Mouse (Mus musculus): Measurements from ENCODE around the gene Gse1. TPM values are rescaled to one million over a fixed set of nuclear protein-coding genes. Genes with fewer than 3 reads are reported as not detected.
A peak's percentile ranks its signal among the peaks of the same experiment; 100 is the strongest.

The Gse1 gene
- polyA plus RNA-seq, 1 experiment from 2014 or later = 6.7 TPM

DNA sequence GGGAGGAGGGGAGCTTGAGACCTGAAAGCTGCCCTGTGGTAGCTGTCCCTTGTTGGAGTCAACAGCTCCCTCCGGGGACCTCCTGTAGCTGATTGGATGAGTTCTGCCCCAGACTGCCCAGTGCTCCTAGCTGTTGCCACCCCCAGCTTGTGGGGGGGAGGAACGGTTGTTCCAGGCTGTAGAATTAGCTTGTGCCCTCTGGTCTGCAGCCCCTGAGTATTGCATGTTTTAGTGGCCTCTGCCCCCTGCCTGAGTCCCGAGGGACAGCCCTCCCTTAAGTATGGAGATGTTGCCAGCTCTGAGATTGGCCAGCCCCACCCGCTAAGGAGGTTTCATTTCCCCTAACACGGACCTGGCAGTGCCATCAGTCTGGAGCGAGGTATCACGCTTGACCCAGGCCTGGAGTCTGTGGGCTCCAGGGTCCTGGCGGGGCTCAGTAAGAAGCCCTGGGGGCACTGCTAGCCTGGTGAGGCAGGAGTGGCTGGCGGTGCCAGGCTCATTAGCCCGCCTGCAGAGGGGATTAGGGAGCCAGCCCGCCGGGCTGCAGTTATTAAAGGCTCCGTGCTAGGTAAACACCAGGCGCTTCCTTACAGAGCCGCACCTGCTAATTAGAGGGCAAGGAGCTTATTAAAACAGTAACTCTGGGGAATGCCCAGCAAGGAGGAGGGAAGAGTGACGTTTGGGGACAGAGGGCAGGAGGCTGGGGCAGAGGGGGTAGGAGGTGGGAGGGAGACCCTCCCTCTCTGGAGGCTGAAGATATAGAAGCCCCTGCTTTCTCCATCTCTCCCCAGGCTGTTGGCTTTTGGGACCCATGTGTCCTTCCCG is 107.2 kb downstream of the Gse1 start:
- H3K27me3 ChIP-seq (ENCODE audit: insufficient read depth, low read length) = no peaks in the 10 kb centered on the region
- peaks cover 44% of the 10 kb centered on the region for H3K4me1 ChIP-seq (ENCODE audit: insufficient read depth, low read length)
- H3K4me2 ChIP-seq (replicated peaks; ENCODE audit: low read depth, low read length) = peak overlapping the region; percentile 33
- no peaks in the 10 kb centered on the region for H3K36me3 ChIP-seq (ENCODE audit: insufficient read depth, low read length)
- 0 out of 2 replicates have a peak overlapping the region, but pooled peaks have one; percentile 5 for H3K4me3 ChIP-seq (ENCODE audit: low read length)
- 10% methylated on average over 17 of the region's 17 CpGs for WGBS
- H3K27ac ChIP-seq (ENCODE audit: low read length) = peak overlapping the region; percentile 74
- peak overlapping the region; percentile 23 for H3K9ac ChIP-seq (replicated peaks; ENCODE audit: low read length)
- no peaks in the 10 kb centered on the region for H3K9me3 ChIP-seq (ENCODE audit: low read length)
- ATAC-seq (ENCODE audit: low FRiP score, low TSS enrichment) = peak; percentile 19; the same call in 1 of the 2 replicates

DNA sequence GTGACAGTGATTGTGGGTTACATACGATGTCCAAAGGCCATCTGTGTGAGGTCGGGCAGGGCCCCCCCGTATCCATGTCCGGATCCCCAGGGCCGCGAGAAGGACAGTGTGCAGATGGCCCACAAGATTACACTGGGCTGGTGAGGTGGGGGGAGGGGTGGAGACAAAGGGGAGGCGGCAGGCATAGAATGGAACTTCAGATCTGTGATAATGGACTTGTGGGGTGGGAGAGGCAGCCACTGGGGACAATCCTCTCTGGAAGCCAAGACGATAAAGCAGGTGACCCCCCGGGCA is 107.8 kb downstream of the Gse1 start:
- H3K27me3 ChIP-seq (ENCODE audit: insufficient read depth, low read length) = no peaks in the 10 kb centered on the region
- H3K9ac ChIP-seq (replicated peaks; ENCODE audit: low read length) = no peak overlapping the region; the same call in 1 of the 2 replicates
- ATAC-seq (ENCODE audit: low FRiP score, low TSS enrichment) = no peak
- H3K9me3 ChIP-seq (ENCODE audit: low read length) = no peaks in the 10 kb centered on the region
- H3K4me1 ChIP-seq (ENCODE audit: insufficient read depth, low read length) = peaks cover 44% of the 10 kb centered on the region
- no peak overlapping the region for H3K27ac ChIP-seq (ENCODE audit: low read length)
- peak overlapping the region; percentile 33; the same call in 1 of the 2 replicates for H3K4me2 ChIP-seq (replicated peaks; ENCODE audit: low read depth, low read length)
- H3K4me3 ChIP-seq (ENCODE audit: low read length) = no peak overlapping the region
- no peaks in the 10 kb centered on the region for H3K36me3 ChIP-seq (ENCODE audit: insufficient read depth, low read length)
- WGBS = 4% methylated on average over 9 of the region's 9 CpGs

DNA sequence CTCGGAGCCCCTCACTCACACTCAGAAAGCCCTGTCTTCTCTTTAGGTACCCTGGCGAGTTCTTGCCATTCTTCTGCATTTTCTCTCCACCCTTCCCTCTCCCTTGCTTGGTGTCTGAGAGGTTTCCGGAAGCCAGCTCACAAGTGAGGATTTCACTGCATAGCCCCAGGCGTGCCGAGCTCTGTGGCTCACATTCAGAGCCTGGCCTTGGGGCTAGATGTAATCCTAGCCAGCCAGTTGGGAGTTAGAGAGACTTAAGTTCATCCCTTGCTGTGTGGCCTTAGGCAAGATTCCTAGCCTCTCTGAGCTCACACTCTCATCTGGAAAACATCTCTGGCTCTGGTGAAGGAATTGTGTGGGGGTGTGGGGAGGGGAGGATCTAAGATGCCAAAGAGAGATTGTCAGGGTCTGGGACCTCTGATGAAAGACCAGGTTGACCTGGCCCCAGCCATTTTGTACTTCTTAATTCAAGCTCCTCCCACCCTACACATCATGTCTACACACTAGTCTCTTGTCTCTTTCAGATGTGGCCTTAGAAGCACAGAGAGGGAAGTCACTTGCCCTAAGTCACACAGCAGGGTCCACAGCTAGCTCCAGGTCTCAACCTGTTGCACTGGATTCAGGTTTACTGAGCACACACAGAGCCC is 108.8 kb downstream of the Gse1 start:
- Histone ChIP-seq H3K4me3 (ENCODE audit: low read length) (no peak overlapping the region), H3K27me3 (ENCODE audit: insufficient read depth, low read length) (no peaks in the 10 kb centered on the region), H3K27ac (ENCODE audit: low read length) (no peak overlapping the region), H3K4me2 (replicated peaks; ENCODE audit: low read depth, low read length) (no peak overlapping the region), H3K36me3 (ENCODE audit: insufficient read depth, low read length) (no peaks in the 10 kb centered on the region), H3K9ac (replicated peaks; ENCODE audit: low read length) (no peak overlapping the region), H3K4me1 (ENCODE audit: insufficient read depth, low read length) (peaks cover 36% of the 10 kb centered on the region), H3K9me3 (ENCODE audit: low read length) (no peaks in the 10 kb centered on the region)
- 68% methylated on average over 5 of the region's 5 CpGs for WGBS
- ATAC-seq (ENCODE audit: low FRiP score, low TSS enrichment) = no peak

DNA sequence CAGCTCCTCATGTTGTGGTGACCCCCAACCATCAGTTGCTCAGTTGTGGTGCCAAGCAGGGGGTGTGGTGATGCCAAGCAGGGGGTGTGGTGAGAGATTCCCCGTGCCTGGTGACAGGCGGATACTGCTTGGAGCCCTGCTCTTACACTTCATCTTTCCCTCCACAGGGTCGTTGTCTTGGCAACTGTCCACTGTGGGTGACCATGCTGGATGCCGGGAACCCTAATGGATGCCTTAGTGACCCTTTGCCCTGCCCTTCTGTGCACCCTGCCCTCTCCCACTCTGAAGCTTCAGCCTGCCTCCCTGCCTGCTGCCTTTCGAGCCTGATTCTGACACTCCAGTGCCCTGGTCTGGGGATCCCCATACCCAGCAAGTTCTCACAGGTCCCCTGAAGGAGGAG is 109.4 kb downstream of the Gse1 start:
- Histone ChIP-seq H3K4me3 (ENCODE audit: low read length) (no peak overlapping the region), H3K27me3 (ENCODE audit: insufficient read depth, low read length) (no peaks in the 10 kb centered on the region), H3K9me3 (ENCODE audit: low read length) (no peaks in the 10 kb centered on the region), H3K4me2 (replicated peaks; ENCODE audit: low read depth, low read length) (no peak overlapping the region), H3K27ac (ENCODE audit: low read length) (no peak overlapping the region), H3K36me3 (ENCODE audit: insufficient read depth, low read length) (no peaks in the 10 kb centered on the region), H3K9ac (replicated peaks; ENCODE audit: low read length) (no peak overlapping the region), H3K4me1 (ENCODE audit: insufficient read depth, low read length) (peaks cover 36% of the 10 kb centered on the region)
- ATAC-seq (ENCODE audit: low FRiP score, low TSS enrichment) = no peak
- WGBS = 59% methylated on average over 5 of the region's 5 CpGs

DNA sequence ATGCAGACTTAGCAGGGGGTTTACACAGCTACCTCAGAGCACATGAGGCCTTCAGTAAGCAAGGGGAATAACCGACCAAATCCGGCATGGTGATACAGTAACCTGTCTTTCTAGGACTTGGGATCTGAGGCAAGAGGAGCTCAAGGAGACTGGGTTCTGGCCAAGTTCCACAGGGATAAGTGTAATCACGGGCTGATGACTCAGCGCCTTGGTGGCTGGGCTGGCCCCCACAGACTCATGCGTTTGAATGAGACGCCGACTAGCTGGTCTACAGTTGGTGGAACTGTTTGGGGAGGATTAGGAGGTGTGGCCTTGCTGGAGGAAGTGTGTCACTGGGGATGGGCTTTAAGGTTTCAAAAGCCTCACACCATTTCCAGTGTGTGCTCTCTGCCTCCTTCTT is 110.4 kb downstream of the Gse1 start:
- Histone ChIP-seq H3K36me3 (ENCODE audit: insufficient read depth, low read length) (no peaks in the 10 kb centered on the region), H3K4me1 (ENCODE audit: insufficient read depth, low read length) (peaks cover 40% of the 10 kb centered on the region), H3K9me3 (ENCODE audit: low read length) (no peaks in the 10 kb centered on the region), H3K9ac (replicated peaks; ENCODE audit: low read length) (no peak overlapping the region), H3K27ac (ENCODE audit: low read length) (no peak overlapping the region), H3K27me3 (ENCODE audit: insufficient read depth, low read length) (no peaks in the 10 kb centered on the region), H3K4me2 (replicated peaks; ENCODE audit: low read depth, low read length) (no peak overlapping the region), H3K4me3 (ENCODE audit: low read length) (no peak overlapping the region)
- no peak for ATAC-seq (ENCODE audit: low FRiP score, low TSS enrichment)
- 94% methylated on average over 7 of the region's 7 CpGs for WGBS

DNA sequence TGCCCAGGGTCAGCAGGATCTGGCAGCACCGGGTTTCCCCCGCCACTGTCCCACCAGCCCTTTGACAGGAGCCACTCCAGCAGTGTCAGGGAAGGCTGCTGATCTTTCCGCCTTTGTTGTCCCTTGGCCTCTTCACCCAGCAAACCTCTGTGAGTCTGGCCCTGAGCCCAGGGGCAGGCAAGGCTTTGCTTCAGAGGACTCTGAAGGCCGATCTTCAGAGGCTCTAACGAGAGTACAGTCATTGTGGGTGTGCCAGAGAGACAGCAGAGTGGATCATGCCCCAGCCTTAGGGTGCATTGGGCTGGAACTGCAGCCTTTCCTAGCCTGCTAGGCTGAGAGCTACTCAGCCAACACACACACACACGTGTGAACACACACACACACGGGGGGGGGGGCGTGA is 111.5 kb downstream of the Gse1 start:
- Histone ChIP-seq H3K4me3 (ENCODE audit: low read length) (no peak overlapping the region), H3K36me3 (ENCODE audit: insufficient read depth, low read length) (no peaks in the 10 kb centered on the region), H3K9me3 (ENCODE audit: low read length) (no peaks in the 10 kb centered on the region), H3K4me1 (ENCODE audit: insufficient read depth, low read length) (peaks cover 45% of the 10 kb centered on the region), H3K4me2 (replicated peaks; ENCODE audit: low read depth, low read length) (no peak overlapping the region), H3K9ac (replicated peaks; ENCODE audit: low read length) (no peak overlapping the region), H3K27me3 (ENCODE audit: insufficient read depth, low read length) (no peaks in the 10 kb centered on the region), H3K27ac (ENCODE audit: low read length) (no peak overlapping the region)
- 45% methylated on average over 7 of the region's 8 CpGs for WGBS
- no peak for ATAC-seq (ENCODE audit: low FRiP score, low TSS enrichment)

DNA sequence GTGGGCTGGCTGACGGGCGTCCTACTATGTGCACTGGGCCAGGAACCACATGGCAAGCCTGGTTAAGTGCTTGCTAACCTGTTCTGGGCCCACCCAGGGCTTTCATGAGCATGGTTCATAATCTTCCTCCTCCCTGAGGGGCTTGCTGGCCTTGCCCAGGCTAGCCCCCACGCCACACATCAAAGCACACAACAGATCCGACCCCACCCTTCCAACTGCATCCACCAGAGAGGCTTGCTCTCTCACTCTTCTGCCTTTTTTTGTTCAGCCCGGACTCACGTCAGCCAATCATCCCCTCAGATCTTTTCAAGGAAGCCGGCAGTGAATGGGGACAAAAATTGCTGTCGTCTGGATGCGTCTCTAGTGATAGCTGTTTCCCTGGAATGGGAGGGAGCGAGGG is 112.9 kb downstream of the Gse1 start:
- ATAC-seq (ENCODE audit: low FRiP score, low TSS enrichment) = no peak
- Histone ChIP-seq H3K4me1 (ENCODE audit: insufficient read depth, low read length) (peaks cover 42% of the 10 kb centered on the region), H3K27me3 (ENCODE audit: insufficient read depth, low read length) (no peaks in the 10 kb centered on the region), H3K27ac (ENCODE audit: low read length) (no peak overlapping the region), H3K36me3 (ENCODE audit: insufficient read depth, low read length) (no peaks in the 10 kb centered on the region), H3K9me3 (ENCODE audit: low read length) (no peaks in the 10 kb centered on the region), H3K4me3 (ENCODE audit: low read length) (no peak overlapping the region), H3K9ac (replicated peaks; ENCODE audit: low read length) (no peak overlapping the region), H3K4me2 (replicated peaks; ENCODE audit: low read depth, low read length) (no peak overlapping the region)
- 79% methylated on average over 10 of the region's 10 CpGs for WGBS

DNA sequence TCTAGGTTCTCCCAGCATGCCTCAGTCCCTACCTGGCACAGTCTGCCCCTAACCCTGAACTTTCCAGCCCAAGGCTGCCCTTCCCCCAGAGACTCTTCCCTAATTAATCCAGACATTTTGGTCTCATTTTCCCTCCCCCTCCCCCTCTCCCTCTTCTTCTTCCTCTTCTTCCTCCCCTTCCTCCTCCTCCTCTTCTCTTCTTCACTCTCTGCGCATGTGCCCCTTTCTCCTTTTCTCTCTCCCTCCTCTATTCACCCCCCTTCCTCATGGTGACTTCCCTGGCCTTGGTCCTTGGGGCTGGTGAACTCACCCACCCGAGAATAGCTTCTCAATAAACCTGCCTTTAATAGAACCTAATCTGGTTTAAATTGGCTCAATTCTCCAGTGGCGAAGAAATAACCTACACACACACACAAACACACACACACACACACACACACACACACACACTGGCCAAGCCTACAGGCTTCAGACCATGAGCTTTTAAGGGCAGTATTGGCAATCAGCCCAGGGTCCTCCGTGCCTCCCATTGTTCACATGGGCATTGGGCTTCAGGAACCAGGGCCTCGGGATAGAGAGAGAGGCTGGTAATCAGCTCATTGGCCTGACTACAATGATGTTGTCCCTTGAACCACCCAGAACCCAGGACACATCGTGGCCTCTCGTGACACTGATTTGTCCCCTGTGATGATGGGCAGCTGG is 114.7 kb downstream of the Gse1 start:
- H3K27ac ChIP-seq (ENCODE audit: low read length) = no peak overlapping the region
- no peak overlapping the region for H3K4me2 ChIP-seq (replicated peaks; ENCODE audit: low read depth, low read length)
- 68% methylated on average over 7 of the region's 7 CpGs for WGBS
- no peak for ATAC-seq (ENCODE audit: low FRiP score, low TSS enrichment)
- no peaks in the 10 kb centered on the region for H3K36me3 ChIP-seq (ENCODE audit: insufficient read depth, low read length)
- H3K4me1 ChIP-seq (ENCODE audit: insufficient read depth, low read length) = peaks cover 56% of the 10 kb centered on the region
- no peak overlapping the region for H3K9ac ChIP-seq (replicated peaks; ENCODE audit: low read length)
- no peaks in the 10 kb centered on the region for H3K27me3 ChIP-seq (ENCODE audit: insufficient read depth, low read length)
- no peak overlapping the region for H3K4me3 ChIP-seq (ENCODE audit: low read length)
- no peaks in the 10 kb centered on the region for H3K9me3 ChIP-seq (ENCODE audit: low read length)

DNA sequence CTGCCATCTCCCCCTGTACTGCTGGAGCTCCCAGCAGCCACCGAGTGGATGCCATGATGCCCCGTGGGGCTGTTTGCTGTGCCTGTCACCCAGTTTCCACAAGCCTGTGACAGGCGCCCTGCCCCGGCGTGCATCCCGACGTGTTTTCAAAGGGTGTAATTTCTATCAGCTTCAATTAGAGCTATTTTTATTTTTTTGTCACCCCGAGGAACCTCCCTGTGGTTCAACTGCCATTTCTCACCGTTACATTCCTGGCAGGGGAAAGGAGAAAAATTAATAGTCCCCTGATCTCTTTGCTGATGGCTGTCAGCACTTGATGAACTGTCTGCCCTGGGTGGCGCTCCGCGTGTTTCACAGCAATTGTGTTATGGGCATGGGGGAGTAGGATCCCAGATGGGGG is 115.3 kb downstream of the Gse1 start:
- Histone ChIP-seq H3K4me2 (replicated peaks; ENCODE audit: low read depth, low read length) (no peak overlapping the region), H3K4me1 (ENCODE audit: insufficient read depth, low read length) (peaks cover 62% of the 10 kb centered on the region), H3K27me3 (ENCODE audit: insufficient read depth, low read length) (no peaks in the 10 kb centered on the region), H3K9me3 (ENCODE audit: low read length) (no peaks in the 10 kb centered on the region), H3K36me3 (ENCODE audit: insufficient read depth, low read length) (no peaks in the 10 kb centered on the region), H3K9ac (replicated peaks; ENCODE audit: low read length) (no peak overlapping the region), H3K27ac (ENCODE audit: low read length) (no peak overlapping the region), H3K4me3 (ENCODE audit: low read length) (no peak overlapping the region)
- no peak for ATAC-seq (ENCODE audit: low FRiP score, low TSS enrichment)
- WGBS = 60% methylated on average over 12 of the region's 12 CpGs

DNA sequence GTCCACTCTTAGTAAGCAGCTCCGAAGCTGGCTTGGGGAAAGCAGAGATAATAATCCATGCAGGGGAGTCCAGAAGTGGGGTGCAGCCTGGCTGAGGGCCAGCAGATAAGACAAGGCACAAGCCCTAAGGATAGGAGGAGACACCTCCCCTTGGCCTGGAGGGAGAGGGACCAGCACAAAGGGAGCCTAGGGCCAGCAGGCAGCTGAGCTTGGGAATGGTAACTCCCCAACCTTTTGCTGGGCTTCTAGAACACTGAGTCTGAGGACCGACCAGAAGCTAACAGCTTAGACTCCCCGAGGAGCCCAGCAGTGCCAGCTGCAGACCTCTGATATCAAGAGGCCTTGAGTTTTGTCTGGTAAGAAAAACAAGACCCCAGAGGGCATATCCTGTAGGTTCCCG is 115.9 kb downstream of the Gse1 start:
- Histone ChIP-seq H3K9me3 (ENCODE audit: low read length) (no peaks in the 10 kb centered on the region), H3K4me2 (replicated peaks; ENCODE audit: low read depth, low read length) (no peak overlapping the region), H3K27me3 (ENCODE audit: insufficient read depth, low read length) (no peaks in the 10 kb centered on the region), H3K36me3 (ENCODE audit: insufficient read depth, low read length) (no peaks in the 10 kb centered on the region), H3K4me3 (ENCODE audit: low read length) (no peak overlapping the region), H3K9ac (replicated peaks; ENCODE audit: low read length) (no peak overlapping the region), H3K4me1 (ENCODE audit: insufficient read depth, low read length) (peaks cover 68% of the 10 kb centered on the region), H3K27ac (ENCODE audit: low read length) (no peak overlapping the region)
- 19% methylated on average over 4 of the region's 4 CpGs for WGBS
- ATAC-seq (ENCODE audit: low FRiP score, low TSS enrichment) = no peak
